Mouse (Mus musculus) kidney, postnatal 10 days (tissue): ENCODE results near the gene Ppfibp1.

Experiments
- DNase-seq: peaks from one replicate; pipeline ENCODE4 v3.0.0; 2021; ENCODE audit warnings: mixed read lengths

Ppfibp1 gene

DNA sequence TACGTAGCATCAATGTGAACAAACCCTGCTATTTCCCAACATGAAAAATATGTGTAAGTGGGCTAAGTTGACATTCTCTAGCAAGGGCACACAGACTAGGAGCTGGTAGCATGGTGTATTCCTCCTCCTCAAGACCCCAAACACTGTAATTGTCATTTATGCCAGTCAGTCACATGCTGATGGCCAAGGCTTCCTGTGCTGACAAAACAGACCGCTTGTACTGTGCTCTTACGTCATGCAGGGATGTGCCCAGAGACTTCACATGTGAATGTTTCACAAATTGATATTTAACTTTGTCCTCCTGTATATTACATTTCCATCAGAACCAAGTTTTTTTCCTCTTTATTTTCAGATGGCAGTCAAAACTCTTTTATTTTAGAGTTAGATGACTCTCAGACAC lies 29.1 kb downstream of the Ppfibp1 start:
- DNase-seq, result no peak

DNA sequence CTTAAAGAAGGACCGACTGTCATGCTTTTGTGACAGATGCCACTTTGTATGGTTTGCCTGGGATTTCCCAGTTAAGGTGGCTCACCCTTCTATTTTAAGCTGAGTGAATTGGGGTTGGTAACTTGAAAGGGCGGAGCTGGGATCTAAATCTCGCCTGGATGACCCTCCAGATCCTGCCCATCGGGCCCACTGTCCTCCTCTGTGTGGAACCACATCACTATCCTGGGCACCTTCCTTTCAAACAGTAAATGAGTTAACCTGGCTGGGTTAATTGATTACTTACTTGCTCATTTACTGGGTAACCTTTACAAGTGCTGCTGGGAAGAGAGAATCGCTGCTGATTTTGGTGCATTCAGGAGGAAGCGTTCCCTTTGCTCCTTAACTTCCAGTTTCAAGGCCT lies 30.1 kb downstream of the Ppfibp1 start:
- no peak for DNase-seq

DNA sequence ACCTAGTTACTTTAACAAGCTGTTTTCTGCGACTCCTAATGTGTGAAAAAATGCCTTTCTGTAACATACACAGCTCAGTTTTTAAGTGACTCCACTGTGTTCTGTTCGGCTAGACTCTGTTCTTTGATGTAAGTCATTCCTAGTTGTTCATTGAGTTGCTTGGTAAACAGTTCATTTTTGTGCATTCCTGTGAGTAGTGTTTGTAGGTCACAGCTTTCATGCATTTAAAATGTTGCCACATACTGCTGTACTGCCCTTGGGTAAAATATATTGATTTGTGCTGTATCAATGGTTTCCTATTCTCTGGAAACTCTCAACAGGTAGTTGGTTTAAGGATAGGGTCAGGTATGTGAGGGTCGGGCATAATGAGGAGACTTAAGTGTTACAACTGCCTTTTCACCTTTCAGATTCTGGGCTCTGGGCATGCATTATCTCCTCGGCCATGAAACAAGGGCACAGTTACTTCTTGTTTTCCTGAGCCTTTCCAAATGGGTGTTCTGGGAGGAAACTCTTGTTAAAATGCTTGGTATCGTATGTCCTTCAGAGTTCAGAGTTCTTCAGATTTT lies 38.2 kb downstream of the Ppfibp1 start:
- DNase-seq, result no peak

DNA sequence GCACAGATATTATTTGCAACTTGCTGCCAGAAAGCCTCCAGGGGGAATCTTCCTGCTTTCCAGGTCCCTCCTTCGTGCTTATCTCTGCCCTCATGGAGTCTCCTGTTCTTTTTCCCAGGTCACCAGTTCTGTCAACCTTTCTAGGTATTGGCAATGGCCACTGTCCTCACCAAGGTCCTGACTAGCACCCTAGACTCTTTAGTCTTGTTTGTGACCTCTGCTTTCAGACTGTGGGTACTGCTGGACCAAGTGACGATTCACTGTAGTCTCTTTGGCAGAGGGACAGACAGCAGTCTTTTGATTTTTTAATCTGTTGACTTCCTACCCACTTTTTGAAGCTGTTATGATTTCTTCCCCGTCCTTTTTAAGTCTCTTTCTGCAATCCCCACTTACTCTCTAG lies 39.8 kb downstream of the Ppfibp1 start:
- no peak for DNase-seq

DNA sequence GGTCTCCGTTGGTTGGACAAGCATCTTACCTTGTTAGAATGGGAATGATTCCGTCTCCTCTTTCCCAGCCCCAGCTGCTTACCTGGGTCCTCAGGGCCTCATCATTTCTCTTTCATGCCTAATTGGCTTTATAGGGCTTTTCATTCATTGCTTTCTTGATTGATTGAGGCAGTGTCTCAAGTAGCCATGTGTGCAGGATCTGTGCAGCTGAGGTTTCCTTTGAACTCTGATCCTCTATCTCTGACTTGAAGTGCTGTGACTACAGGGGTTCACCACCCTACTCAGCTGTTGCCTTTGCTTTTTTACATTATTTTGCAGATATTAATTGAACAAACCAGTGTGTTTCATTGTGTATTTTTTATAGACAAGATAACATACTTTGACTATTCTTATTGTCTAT lies 40.7 kb downstream of the Ppfibp1 start:
- DNase-seq, result no peak

DNA sequence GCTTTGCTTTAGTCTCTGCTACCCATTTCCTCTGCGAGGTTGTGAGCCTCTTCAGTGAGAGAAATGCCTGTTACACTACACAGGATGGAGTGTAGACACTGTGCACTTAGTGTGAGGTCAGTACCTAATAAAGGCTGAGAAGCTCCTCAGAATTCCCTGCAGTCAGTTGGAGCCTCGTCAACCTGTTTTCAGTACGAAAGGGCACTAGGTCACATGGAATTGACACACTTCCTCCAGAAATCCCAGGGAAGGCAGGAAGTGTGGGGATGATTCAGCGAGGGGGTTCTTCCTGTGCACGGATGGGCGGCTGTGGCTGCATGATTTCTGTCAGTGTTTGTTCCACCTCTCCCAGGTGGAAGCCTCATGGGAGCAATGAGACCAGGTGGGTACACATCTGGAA lies 44.8 kb downstream of the Ppfibp1 start:
- peak; percentile 62 for DNase-seq

DNA sequence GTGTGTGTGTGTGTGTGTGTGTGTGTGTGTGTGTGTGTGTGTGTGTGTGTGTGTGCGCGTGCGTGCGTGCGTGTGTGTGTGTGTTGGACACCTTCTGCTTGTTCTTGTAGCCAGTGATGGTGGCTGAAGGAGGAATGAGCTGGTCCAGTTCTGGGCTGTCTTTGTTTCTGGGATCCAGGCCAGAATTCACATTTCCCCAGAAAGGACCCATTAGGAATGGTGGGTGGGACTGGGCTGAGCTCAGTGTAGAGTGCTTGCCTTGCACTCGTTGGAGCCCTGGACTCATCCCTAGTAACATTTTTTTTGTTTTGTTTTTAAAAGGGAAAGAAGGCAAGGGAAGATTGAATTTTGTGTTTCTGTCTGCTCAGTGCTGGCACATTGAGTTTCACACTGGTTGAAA lies 47.7 kb downstream of the Ppfibp1 start:
- peak; percentile 59 for DNase-seq

DNA sequence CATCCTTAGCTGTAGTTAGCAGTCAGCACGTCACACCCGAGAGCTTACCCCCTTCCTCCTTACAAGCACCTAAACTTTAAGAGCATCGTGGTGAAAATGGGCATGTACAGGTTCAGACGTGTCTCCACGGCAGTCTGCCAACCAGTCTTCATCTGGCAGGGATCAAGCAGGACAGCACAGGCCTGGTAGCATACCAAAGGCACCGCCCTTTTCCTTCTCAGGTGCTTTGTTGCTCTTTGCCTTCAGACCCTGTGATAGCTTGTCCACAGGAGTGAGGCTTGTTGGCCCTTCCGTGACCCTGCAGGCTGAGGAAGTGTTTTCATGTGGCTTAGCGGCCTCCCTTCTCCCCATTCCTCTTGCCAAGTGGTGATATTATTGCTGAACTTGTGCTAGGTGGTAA lies 50.7 kb downstream of the Ppfibp1 start:
- DNase-seq, result peak; percentile 37

DNA sequence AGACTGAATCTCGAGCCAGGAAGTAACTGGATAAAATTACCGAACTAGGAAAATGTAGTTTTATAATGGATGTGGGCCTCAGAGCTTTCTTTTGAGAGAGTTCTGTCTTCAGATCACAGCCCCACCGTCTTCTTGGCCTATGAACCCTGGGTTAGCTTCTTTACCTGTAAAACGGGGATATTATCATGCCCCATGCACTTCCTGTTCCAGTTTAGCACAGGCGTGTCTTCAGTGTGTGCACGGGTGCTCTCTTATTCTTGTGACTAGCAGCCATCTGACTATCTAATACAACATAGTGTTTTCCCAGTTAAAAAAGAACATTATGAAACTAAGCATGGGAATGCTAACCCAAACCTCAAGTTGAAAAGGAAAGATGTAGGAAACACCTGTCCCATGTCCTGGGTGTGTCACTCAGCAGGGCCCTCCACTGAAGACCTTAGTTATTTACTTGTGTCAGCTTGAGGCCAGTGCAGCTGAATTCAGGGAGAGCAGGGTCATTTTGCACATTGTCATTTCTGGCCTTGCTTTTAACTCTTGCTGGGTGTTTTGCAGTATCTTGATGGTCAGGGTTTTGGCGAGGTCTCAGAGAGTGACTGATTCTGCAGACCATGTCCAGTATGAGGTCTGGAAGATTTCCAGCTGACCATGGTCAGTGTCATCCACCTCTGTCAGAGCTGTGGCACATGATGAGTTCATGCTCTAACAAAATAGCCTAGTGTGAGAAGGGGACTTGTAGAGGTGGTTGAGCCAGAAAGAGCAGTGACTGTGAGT lies 53.4 kb downstream of the Ppfibp1 start:
- no peak for DNase-seq

DNA sequence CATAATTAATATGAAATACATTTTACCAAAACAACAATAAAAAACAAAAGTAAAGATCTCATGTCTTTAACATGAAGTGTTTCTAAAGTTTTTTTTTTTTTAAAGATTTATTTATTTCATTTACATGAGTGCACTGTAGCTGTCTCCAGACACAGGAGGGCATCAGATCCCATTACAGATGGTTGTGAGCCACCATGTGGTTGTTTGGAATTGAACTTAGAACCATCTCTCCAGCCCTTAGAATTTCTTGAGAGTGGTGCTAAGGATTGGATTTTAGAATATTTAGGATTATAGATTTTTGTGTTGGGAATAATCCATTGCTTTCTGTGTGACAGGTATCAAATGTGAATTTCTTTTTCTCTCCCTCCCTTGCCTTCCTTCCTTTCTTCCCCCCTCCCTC lies 55.7 kb downstream of the Ppfibp1 start:
- DNase-seq, result no peak

DNA sequence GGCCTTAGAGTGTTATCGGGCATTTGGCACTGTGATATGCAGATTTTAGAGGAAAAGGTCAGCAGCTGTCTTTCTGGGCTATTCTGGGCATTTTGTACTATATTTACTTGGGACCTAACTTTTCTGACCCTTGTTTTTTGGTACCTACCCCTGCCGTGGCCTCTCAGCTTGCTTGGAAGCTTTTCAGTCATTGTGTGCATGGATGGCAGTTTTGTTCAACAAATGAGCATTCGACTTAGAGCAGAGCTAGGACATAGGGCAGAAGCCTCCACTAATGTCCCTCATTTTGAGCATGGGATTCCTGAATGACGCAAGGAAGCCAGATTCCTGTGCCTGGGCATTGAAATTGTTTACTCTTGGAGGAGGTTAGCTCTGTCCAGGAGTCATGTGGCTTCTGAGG lies 56.5 kb downstream of the Ppfibp1 start:
- no peak for DNase-seq

DNA sequence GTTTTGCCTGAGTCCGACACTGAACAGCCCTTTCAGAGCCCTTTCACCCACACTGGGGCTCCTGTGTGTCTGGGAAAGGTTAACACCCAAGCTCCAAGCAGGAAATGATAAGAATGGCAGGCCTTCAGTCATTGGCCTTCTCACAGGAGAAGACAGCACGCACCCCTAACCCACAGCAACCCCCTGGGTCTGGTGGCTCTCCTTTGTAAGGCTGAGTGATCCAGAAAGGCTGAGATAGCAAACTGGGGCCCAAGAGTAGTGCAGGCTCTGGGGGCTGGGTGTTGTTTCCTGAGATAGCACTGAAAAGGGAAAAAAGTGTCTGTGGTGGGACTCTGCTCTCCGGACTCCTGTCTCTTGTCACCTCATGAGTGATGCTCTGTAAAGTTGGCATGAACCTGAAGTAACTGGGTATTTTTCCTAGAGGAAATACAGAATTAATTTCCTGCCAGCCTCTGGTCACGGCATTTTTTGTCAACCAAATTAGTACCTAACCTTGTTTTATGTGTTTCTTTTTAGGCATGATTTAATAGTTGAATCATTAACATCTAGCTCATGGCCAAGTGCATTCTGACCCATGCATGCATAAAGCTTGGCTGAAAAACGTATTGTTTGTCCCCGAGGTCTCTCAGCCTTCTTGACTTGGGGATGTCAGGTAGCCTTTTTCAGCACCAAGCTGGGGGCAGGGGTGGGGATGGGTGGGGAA lies 58.2 kb downstream of the Ppfibp1 start:
- no peak for DNase-seq

DNA sequence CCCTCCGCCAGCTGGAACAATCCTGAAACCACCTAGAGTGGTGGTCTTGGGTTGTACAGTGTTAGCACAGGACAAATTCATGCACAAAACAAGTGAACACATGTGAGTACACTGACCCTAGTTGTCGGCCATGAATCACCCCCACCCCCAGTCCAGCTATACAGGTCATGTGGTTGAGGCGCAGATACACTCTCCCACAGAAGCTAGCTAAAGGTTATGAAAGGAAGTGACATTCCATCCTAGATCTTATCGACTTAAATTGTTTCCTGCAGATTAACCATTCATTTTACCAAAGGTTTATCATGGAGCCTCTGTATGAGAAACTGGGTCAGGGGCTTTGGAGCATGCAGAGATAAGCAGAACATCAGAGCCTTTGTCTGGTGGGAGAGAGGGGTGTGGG lies 58.9 kb downstream of the Ppfibp1 start:
- DNase-seq, result no peak

DNA sequence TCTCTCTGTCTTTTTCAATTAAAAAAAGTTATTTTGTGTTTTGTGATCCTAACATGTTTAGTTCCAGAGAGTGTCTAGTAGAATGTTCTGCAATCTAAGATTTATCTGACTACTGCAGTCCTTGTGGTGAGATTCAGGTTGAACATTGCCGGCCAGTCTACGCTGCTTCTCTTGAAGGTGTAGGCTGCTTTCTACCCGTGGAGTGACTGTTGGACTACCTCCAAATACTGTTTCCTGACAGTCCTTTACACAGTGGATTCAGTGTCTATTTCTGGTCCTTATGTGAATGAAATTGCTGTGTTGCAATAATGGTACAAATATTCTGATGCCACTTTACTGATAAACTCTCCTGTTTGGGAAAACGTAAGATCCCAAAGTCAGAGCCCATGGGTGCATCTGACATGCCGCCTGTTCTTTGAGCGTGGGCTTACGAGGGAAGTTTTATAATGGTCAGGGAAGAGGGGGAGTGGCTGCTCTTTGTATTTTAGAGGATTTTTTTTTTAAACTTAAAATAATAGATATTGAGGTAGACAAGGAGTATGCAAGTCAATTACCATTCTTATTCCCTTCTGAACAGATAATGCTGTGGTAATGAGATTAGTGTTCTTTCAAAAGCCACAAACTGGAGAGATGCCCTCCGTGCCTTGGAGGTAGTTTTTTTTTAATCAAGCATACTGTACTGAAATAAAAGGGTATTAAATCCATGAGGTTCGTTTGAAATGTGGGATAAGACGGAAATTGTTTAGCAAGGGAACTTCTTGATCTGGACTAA lies 61.6 kb downstream of the Ppfibp1 start:
- no peak for DNase-seq

DNA sequence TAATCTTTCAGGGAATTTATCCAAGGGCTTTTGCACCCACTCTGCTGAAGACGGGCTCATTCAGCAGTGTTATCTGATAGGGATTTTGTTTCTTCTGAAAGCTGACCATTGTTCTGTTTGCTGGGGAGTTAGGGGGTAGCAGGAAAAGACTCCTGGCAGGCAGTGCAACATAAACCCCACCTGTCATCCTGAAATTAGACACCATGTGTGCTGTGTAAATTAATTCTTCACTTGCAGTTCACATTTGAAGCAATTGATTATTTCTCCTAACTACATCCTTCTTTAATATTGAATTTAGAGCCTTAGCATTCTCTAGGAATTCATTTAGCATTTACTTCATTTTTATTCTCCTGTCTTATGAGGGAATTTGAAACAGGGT lies 62.2 kb downstream of the Ppfibp1 start:
- no peak for DNase-seq

DNA sequence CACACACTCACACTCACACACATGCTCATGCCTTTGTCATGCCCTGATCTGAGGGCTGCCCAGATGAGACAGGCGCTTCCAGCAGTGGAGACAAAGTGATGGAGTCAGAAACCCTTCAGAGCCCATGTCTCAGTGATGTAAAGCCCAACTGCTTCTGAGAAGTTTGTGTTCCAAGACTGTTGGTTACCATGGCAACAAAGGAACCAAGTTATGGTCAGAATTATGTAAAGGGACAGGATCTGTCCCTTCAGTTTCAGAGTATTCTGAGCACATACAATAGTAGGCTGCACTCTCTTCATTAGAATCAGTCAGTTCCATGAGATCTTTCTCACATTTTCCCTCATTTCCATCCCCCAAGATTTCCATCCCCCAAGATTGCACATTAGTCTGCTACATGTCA lies 66.0 kb downstream of the Ppfibp1 start, which contains the start of gene 1700034J05Rik:
Gene 1700034J05Rik, minus strand, starts transcription at position 165 of the 400 bp plus-strand sequence.
- DNase-seq, result no peak

DNA sequence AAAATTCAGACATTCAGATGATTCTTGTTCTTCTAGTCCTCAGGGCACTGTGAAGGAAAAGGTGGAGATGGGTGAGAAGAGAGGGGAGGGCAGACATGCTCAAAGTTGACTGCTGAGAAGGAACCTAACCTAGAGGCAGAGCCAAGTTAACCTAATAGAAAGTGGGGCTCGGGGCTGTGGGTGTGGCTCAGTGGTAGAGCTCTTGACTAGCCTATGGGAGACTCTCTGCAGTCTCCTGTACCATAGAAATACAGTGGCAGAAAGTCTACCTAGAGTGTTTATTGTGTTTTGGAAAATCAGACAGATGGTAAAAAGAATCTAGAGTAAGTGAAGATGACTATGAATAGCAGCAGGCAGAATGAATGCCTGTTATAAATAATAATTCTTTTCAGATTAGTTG lies 67.2 kb downstream of the Ppfibp1 start:
- DNase-seq, result no peak

DNA sequence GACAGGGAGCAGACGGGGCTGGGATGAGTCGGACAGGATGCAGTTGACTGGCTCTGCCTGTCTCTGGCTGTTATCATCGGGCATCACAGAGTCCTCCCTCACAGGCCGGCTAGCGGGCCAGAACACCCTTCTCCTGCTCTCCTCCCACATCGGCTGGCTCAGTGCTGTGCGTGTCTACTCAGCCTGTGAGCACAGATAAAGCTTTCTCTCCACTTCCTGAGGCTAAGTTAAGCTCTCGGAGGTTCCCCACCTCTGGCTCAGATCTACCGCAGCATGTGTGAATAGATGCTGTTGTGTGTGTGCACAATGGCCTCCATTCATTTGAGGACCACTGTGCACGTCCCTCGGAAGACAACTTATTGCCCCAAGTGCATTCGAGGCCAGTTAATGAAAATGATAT lies 67.6 kb downstream of the Ppfibp1 start:
- DNase-seq, result no peak

DNA sequence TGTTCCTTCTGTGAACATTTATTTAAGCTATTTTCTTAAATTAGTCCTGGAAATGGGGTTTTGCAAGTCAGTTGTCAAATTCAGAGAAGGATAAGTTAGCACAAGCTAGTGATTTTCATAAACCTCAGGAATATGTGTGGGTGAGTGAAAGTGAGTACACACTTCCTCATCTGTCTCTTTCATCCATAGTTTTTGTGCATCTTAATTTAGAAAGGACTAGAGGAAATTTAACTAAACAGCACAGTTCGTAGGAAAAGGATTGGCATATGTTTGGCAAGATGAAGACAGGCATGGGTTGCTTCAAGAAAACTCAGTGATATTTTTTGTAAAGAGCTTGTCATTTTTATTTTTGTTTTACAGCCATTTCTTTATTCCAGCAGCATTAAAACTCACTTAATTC lies 68.7 kb downstream of the Ppfibp1 start:
- DNase-seq, result no peak

DNA sequence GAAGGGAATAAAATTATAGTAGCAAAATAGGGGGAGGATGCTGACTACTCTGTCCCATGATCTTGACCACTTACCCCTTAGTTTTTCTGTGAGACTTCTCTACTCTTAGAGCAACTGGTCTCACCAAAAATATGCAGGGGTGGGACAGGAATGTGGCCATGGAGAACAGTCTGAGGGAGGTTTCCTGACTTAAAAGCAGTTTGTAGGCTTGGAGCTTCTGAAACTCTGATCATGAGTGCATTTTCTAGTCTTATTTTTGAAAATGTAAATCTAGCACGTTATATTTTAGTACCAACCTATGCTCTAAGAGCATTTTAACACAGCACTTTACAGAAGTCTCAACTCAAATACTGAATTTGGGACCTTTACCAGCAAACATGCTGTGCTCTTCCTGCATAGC lies 70.4 kb downstream of the Ppfibp1 start:
- no peak for DNase-seq

DNA sequence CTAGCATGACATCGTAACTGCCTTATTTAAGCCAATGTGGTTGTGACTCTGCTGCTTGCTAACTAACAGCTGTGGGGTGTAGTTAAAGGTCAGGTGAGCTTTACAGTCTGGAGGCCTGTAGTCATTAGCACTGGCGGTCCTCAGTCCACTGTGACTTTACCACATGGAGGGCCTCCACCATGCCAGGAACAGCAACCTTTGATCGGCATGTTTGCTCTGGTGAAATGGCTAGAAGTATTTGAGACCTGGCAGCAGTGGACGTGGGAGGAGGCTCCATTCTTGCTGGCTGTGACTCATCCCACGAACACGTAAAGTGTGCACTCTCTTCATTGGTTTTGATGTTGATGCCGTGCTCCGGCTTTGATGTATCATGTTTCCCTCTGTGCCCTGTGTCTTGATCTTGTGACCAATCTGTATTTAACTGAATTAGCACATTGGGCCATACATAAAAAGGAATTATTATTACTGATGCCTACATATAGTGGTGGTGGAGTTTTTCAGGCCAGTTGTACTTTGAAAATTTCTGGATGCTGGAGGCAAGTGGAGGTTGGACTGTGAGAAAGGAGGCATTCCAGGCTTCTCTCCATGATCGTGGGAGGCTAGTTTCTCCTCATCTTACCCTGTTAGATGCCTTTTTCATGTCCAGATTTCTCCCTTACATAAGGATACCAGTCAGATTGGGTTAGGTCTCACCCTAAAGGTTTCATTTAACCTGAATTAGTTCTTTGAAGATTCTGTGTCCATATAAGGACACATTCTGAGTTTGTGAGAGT lies 71.8 kb downstream of the Ppfibp1 start:
- no peak for DNase-seq

DNA sequence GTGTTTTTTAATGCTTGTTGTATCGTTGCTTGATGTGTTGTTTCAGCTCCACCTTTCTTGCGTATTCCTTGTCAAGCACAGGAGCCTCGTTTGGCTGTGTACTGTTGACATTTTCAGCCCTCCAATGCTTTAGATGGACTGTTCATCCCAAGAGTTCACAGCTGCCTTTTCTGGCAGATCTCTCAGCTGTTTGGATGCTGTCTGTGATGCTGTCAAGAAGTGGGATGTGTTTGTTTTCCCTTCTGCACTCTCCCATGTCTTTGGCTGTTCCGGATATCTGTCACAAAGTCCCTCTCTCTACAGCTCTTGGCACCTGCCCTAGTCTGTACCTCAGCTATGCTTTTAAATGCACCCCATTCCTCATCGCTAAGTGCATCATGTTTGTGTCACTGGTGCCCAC lies 72.7 kb downstream of the Ppfibp1 start:
- no peak for DNase-seq
